In genomic region chr6:38960791-38961426, GRCm38 (mm10) we compare ENCODE assay signal across 8 mouse cellular contexts.
A peak's percentile ranks its signal among the peaks of the same experiment; 100 is the strongest.
DNase-seq lines count a peak whose midpoint lies in the region; ATAC-seq and TF ChIP-seq lines count a peak whose summit lies in the region.

No protein-coding gene starts in this region.

- DNase-seq in layer of hippocampus, adult 11-12 months (ENCODE audit: low spot score) = peak; percentile 34
- DNase-seq in layer of hippocampus, postnatal 10 days (ENCODE audit: low spot score in 2 of 2) = no peak
- DNase-seq in R1 (ENCODE audit: low read depth, low spot score) = peak; percentile 11
- DNase-seq in cerebellum, postnatal 25 days = peak; percentile 62 to 69
- DNase-seq in retina, postnatal 7 days (ENCODE audit: low read depth, low spot score) = peak; percentile 27
- DNase-seq in forebrain, embryonic 10.5 days (ENCODE audit: extremely low spot score, low spot score) = no peak

- H3K27me3 ChIP-seq in intestine, postnatal 0 days (replicated peaks; ENCODE audit: control insufficient read depth, insufficient read depth, low read length) = no peaks in the 10 kb centered on the region
- H3K27me3 ChIP-seq in forebrain, embryonic 10.5 days (ENCODE audit: poor library complexity, severe bottlenecking) = no peaks in the 10 kb centered on the region
- H3K27me3 ChIP-seq in forebrain, embryonic 16.5 days (replicated peaks; ENCODE audit: control insufficient read depth, insufficient read depth, low read length) = no peaks in the 10 kb centered on the region

- H3K9me3 ChIP-seq in intestine, postnatal 0 days (ENCODE audit: control insufficient read depth) = no peaks in the 10 kb centered on the region
- no peaks in the 10 kb centered on the region for H3K9me3 ChIP-seq in forebrain, embryonic 10.5 days
- H3K9me3 ChIP-seq in forebrain, embryonic 16.5 days (ENCODE audit: control insufficient read depth, low read length) = no peaks in the 10 kb centered on the region

- H3K27ac ChIP-seq in intestine, postnatal 0 days (ENCODE audit: low read depth, low read length) = no peak overlapping the region
- no peak overlapping the region for H3K27ac ChIP-seq in forebrain, embryonic 10.5 days
- H3K27ac ChIP-seq in forebrain, embryonic 16.5 days (ENCODE audit: low read length) = no peak overlapping the region

- H3K4me3 ChIP-seq in intestine, postnatal 0 days (ENCODE audit: low read depth, low read length) = no peak overlapping the region
- H3K4me3 ChIP-seq in forebrain, embryonic 10.5 days = no peak overlapping the region
- no peak overlapping the region for H3K4me3 ChIP-seq in forebrain, embryonic 16.5 days (replicated peaks; ENCODE audit: low read length)

- no peaks in the 10 kb centered on the region for H3K36me3 ChIP-seq in intestine, postnatal 0 days (ENCODE audit: control insufficient read depth, insufficient read depth)
- H3K36me3 ChIP-seq in forebrain, embryonic 10.5 days (replicated peaks) = no peaks in the 10 kb centered on the region
- no peaks in the 10 kb centered on the region for H3K36me3 ChIP-seq in forebrain, embryonic 16.5 days (ENCODE audit: control insufficient read depth, insufficient read depth)

- H3K4me2 ChIP-seq in intestine, postnatal 0 days (replicated peaks; ENCODE audit: low read depth) = 0 out of 2 replicates have a peak overlapping the region, but pooled peaks have one; percentile 9
- H3K4me2 ChIP-seq in forebrain, embryonic 16.5 days (ENCODE audit: low read length) = no peak overlapping the region

- no peak for ATAC-seq in intestine, postnatal 0 days
- no peak for ATAC-seq in forebrain, embryonic 16.5 days

- TF ChIP-seq CTCF in intestine, postnatal 0 days (IDR thresholded peaks at IDR 0.05; ENCODE audit: low read depth) = no peak

- WGBS in intestine, postnatal 0 days = 66% methylated on average over 12 of the region's 12 CpGs
- 71% methylated on average over 12 of the region's 12 CpGs for WGBS in forebrain, embryonic 10.5 days
- WGBS in forebrain, embryonic 16.5 days = 63% methylated on average over 12 of the region's 12 CpGs

- no peaks in the 10 kb centered on the region for H3K4me1 ChIP-seq in intestine, postnatal 0 days (replicated peaks; ENCODE audit: control insufficient read depth, insufficient read depth, low read length)
- no peaks in the 10 kb centered on the region for H3K4me1 ChIP-seq in forebrain, embryonic 10.5 days
- H3K4me1 ChIP-seq in forebrain, embryonic 16.5 days (replicated peaks; ENCODE audit: control insufficient read depth, insufficient read depth, low read length) = no peaks in the 10 kb centered on the region

- no peak overlapping the region for H3K9ac ChIP-seq in intestine, postnatal 0 days (ENCODE audit: low read depth, low read length)
- no peak overlapping the region for H3K9ac ChIP-seq in forebrain, embryonic 16.5 days (replicated peaks; ENCODE audit: low read depth, low read length)

Comparison
In these comparisons a context has a peak if more than half of its experiments do, and no peak if none do; other contexts are left out.
1. DNase-seq: peak in layer of hippocampus, adult 11-12 months (single experiment), R1 (single experiment), cerebellum, postnatal 25 days (2 of 2) and retina, postnatal 7 days (single experiment); none in layer of hippocampus, postnatal 10 days (0 of 2) and forebrain, embryonic 10.5 days (single experiment).